Mouse (Mus musculus): Measurements from ENCODE around the gene Flrt1. TPM values are rescaled to one million over a fixed set of nuclear protein-coding genes. Genes with fewer than 3 reads are reported as not detected.
A peak's percentile ranks its signal among the peaks of the same experiment; 100 is the strongest.

Flrt1 gene
- polyA plus RNA-seq (2012; ENCODE audit: insufficient read depth, insufficient read length, low replicate concordance, missing spikeins) = not detected in 2 replicates

DNA sequence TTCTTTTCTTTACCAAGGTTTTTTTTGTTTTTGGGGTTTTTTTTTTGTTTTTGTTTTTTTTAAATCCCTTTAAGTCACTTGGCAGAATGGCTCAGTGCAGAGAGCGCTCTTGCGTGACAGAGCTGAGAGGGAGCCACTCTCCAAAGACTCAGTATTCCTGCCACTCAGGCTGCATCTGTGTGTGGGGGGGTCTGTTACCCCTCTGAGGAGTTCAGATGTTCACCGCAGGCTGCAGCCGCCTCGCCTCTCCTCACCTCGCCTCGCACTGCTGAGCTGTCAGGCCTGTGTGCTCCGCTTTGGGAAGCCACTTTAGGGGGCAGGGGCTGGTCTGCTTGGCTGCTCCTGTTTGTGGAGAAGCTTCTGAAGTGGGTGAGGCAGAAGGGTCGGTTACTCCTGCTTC lies at the start of gene Flrt1:
TSS of gene Flrt1 (minus strand) at position 186 of the 400 bp plus-strand sequence.
- Histone ChIP-seq H3K4me1 (ENCODE audit: control insufficient read depth, insufficient read depth, low read length) (peaks cover 47% of the 10 kb centered on the region), H3K4me3 (ENCODE audit: insufficient read depth, low read depth, low read length) (no peak within 1 kb of the TSS), H3K27ac (ENCODE audit: insufficient read depth, low read depth, low read length) (no peak within 1 kb of the TSS)
- 46% methylated on average over 9 of the region's 9 CpGs for WGBS
- TF ChIP-seq POLR2A (IDR thresholded peaks at IDR 0.05; ENCODE audit: insufficient read depth, low read depth, low read length) = no peak
- no peak for TF ChIP-seq CTCF (IDR thresholded peaks at IDR 0.05; ENCODE audit: insufficient read depth, low read depth, low read length)

DNA sequence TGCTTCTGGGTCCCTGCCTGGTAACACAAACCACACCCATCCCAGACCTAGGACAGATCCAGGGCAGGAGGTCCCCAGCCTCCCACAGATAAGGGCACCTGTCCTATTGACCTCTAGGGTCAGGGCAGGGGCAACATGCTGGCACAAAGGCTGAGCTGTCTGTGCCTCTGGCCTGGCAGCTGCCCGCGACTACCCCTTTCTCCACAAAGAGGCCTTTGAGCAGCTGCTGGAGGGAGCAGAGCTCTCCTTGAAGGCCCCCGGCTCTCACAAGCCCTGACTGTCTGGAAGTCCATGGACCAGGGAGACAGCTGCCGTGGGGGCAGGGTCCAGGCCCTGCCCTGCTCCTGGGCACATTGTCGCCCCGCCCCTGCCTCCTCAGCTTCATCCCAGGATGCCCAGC lies 49.7 kb upstream of the Flrt1 start:
- Histone ChIP-seq H3K4me3 (ENCODE audit: insufficient read depth, low read depth, low read length) (no peak overlapping the region), H3K4me1 (ENCODE audit: control insufficient read depth, insufficient read depth, low read length) (peaks cover 73% of the 10 kb centered on the region), H3K27ac (ENCODE audit: insufficient read depth, low read depth, low read length) (no peak overlapping the region)
- TF ChIP-seq CTCF (IDR thresholded peaks at IDR 0.05; ENCODE audit: insufficient read depth, low read depth, low read length) (no peak), POLR2A (IDR thresholded peaks at IDR 0.05; ENCODE audit: insufficient read depth, low read depth, low read length) (no peak)
- WGBS = 60% methylated on average over 6 of the region's 6 CpGs

DNA sequence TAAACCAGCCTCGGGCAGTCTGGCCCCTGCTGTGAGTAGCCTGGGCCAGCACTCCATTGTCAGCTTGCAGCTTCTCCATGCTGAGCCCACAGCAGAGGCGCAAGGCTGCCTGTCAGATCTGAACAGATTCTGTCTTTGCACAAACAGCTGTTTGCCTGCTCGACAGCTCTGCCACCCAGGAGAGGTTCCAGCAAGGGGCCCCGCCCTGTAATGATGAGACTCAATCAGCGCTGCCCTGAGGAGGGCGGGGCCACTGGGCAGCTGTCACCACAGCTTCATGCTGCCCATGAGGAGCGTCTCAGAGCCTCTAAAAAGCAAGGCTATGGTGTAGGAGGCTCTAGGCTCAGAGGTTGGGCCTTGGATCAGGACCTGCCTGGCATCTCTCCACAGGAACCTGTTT lies 47.7 kb upstream of the Flrt1 start:
- 54% methylated on average over 7 of the region's 7 CpGs for WGBS
- H3K27ac ChIP-seq (ENCODE audit: insufficient read depth, low read depth, low read length) = no peak overlapping the region
- peaks cover 84% of the 10 kb centered on the region for H3K4me1 ChIP-seq (ENCODE audit: control insufficient read depth, insufficient read depth, low read length)
- TF ChIP-seq CTCF (IDR thresholded peaks at IDR 0.05; ENCODE audit: insufficient read depth, low read depth, low read length) = no peak
- TF ChIP-seq POLR2A (IDR thresholded peaks at IDR 0.05; ENCODE audit: insufficient read depth, low read depth, low read length) = no peak
- H3K4me3 ChIP-seq (ENCODE audit: insufficient read depth, low read depth, low read length) = no peak overlapping the region

DNA sequence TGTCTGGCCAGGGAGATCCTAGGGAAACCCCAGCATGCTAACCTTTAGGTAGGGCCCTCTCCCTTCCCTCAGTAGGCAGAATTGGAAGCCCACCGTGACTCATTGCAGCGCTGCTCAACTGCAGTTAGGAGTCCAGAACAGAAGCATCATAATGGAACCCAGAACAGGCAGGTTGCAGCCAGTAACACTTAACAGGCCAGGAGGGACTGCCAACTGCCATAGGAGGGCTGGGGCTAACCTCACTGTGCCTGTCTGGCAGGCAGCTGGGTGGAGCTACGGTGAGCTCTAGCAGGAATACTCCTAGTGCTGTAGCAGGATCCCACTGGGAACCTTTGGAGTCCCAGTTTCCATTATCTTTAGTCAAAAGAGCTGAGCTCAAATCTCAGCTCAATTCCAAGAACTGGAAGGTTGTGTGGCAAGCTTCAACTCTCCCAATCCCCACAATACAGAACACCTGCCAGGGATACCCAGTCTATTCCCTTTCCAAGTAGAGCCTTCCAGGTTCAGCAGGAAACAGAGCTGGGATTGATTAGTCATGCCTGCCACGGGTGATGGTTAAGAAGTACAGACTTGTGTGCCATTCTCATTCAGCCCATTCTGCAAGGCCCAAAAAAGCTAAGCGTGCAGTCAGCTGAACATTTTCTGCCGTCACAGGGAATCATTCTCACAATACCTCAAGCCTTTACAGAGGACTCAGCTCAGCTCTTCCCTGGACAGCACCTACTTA lies 46.6 kb upstream of the Flrt1 start:
- WGBS = 82% methylated on average over 6 of the region's 6 CpGs
- H3K27ac ChIP-seq (ENCODE audit: insufficient read depth, low read depth, low read length) = peak overlapping the region; percentile 24; the same call in 1 of the 2 replicates
- peaks cover 84% of the 10 kb centered on the region for H3K4me1 ChIP-seq (ENCODE audit: control insufficient read depth, insufficient read depth, low read length)
- TF ChIP-seq CTCF (IDR thresholded peaks at IDR 0.05; ENCODE audit: insufficient read depth, low read depth, low read length) (no peak), POLR2A (IDR thresholded peaks at IDR 0.05; ENCODE audit: insufficient read depth, low read depth, low read length) (no peak)
- no peak overlapping the region for H3K4me3 ChIP-seq (ENCODE audit: insufficient read depth, low read depth, low read length)

DNA sequence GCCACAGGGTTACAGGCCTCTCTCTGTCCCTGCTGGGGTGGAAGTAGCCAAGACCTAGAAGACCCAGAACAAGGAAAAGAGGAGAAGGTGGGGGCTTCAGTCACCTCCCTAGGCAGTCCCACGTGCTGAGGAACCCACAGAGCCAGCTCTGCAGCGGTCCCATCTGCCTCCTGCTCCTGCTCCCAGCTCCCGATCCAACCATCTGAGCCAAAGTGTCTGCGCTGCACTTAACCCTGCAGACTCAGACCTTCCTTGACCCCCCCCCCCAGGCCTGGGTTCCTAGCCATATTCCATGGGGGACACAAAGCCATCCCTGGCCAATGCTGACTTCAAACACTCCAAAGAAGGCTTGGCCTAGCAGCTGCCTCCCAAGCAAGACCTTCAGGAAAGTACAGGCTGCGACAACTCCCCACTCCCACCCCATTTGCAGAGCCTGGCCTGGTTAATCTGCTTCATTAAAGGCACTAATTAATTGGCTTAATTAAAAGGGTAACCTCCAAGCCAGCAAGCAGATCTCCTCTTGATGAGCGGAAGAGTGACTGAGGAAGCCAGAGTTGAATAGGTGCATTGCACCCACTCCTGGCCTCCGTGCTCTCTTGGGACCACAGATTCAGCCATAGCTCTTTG lies 45.9 kb upstream of the Flrt1 start:
- no peak overlapping the region for H3K4me3 ChIP-seq (ENCODE audit: insufficient read depth, low read depth, low read length)
- peak overlapping the region; percentile 24; the same call in 1 of the 2 replicates for H3K27ac ChIP-seq (ENCODE audit: insufficient read depth, low read depth, low read length)
- 50% methylated on average over 7 of the region's 7 CpGs for WGBS
- peaks cover 81% of the 10 kb centered on the region for H3K4me1 ChIP-seq (ENCODE audit: control insufficient read depth, insufficient read depth, low read length)
- TF ChIP-seq CTCF (IDR thresholded peaks at IDR 0.05; ENCODE audit: insufficient read depth, low read depth, low read length) = no peak
- no peak for TF ChIP-seq POLR2A (IDR thresholded peaks at IDR 0.05; ENCODE audit: insufficient read depth, low read depth, low read length)

DNA sequence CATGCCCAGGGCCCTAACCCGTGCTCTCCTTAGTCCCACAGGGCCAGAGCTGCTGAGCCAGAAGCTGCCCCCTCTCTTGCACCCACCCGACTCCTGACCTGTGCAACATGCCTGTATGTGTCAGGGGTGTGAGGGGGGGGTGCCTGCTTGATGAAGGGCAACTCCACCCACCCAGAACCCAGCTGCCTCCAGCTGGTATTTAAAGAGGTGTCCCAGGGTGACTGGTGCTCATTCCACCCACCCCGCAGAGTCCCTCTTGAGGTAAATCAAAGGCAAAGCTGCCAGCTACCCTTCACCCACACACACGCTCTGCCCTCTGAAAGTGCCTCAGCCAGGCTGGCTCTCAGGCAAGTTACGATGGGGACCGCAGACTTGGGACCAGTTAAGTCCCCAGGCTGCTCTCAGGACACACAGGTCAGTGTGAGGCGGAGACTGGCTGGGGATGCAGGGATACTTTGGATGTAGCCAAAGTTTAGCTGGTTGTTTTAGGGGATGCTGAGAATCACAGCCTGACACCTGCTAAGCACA lies 43.7 kb upstream of the Flrt1 start:
- TF ChIP-seq POLR2A (IDR thresholded peaks at IDR 0.05; ENCODE audit: insufficient read depth, low read depth, low read length) = no peak
- no peak for TF ChIP-seq CTCF (IDR thresholded peaks at IDR 0.05; ENCODE audit: insufficient read depth, low read depth, low read length)
- peaks cover 75% of the 10 kb centered on the region for H3K4me1 ChIP-seq (ENCODE audit: control insufficient read depth, insufficient read depth, low read length)
- no peak overlapping the region for H3K4me3 ChIP-seq (ENCODE audit: insufficient read depth, low read depth, low read length)
- 55% methylated on average over 7 of the region's 7 CpGs for WGBS
- H3K27ac ChIP-seq (ENCODE audit: insufficient read depth, low read depth, low read length) = 0 out of 2 replicates have a peak overlapping the region, but pooled peaks have one; percentile 9

DNA sequence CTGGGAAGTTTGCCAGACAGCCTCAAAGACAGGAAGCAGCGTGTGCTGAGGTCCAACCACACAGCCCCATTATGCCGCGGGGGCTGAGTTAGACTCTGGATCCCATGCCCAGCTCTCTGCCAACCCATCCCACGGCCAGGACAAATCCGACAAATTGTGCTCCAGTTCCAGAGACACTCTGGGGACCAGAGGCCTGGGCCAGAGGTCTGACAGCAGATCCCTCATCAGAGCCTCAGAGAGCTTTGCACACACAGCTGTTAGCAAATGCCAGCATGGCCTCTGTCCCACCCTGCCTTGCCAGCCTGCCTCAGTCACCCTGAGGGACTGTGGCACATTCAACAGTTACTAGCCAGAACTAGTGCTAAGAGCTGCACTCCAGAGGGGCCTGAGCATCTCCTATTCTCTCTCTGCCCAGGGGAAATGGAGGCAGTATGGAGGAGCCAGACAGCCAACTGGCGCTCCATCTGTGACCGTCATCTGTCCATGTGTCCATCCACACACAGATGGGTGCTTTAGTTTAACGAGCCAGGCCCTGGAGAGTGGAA lies 43.1 kb upstream of the Flrt1 start:
- Histone ChIP-seq H3K4me1 (ENCODE audit: control insufficient read depth, insufficient read depth, low read length) (peaks cover 76% of the 10 kb centered on the region), H3K27ac (ENCODE audit: insufficient read depth, low read depth, low read length) (0 out of 2 replicates have a peak overlapping the region, but pooled peaks have one; percentile 9), H3K4me3 (ENCODE audit: insufficient read depth, low read depth, low read length) (no peak overlapping the region)
- TF ChIP-seq CTCF (IDR thresholded peaks at IDR 0.05; ENCODE audit: insufficient read depth, low read depth, low read length) (no peak), POLR2A (IDR thresholded peaks at IDR 0.05; ENCODE audit: insufficient read depth, low read depth, low read length) (no peak)
- 56% methylated on average over 8 of the region's 8 CpGs for WGBS

DNA sequence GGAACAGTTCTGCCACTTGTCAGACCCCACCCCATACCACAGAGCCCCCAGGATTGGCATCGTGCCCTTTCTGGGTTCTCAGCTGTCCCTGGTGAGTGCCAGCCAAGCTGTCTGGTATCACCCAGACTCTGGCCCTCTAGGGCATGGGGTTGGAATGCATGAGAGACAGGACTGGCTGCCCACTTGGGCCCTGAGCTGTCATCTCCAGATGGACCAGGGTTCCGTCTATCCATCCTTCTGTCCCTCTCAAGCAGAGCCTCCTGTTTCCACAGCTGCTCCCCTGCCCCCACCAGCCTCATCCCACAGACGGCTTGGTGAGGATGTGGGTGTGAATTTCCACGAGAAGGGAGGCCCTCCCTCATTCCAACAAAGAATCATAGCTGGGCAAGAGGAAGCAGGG lies 42.6 kb upstream of the Flrt1 start:
- Histone ChIP-seq H3K4me1 (ENCODE audit: control insufficient read depth, insufficient read depth, low read length) (peaks cover 77% of the 10 kb centered on the region), H3K4me3 (ENCODE audit: insufficient read depth, low read depth, low read length) (no peak overlapping the region), H3K27ac (ENCODE audit: insufficient read depth, low read depth, low read length) (no peak overlapping the region)
- 28% methylated on average over 4 of the region's 4 CpGs for WGBS
- TF ChIP-seq POLR2A (IDR thresholded peaks at IDR 0.05; ENCODE audit: insufficient read depth, low read depth, low read length) (no peak), CTCF (IDR thresholded peaks at IDR 0.05; ENCODE audit: insufficient read depth, low read depth, low read length) (no peak)

DNA sequence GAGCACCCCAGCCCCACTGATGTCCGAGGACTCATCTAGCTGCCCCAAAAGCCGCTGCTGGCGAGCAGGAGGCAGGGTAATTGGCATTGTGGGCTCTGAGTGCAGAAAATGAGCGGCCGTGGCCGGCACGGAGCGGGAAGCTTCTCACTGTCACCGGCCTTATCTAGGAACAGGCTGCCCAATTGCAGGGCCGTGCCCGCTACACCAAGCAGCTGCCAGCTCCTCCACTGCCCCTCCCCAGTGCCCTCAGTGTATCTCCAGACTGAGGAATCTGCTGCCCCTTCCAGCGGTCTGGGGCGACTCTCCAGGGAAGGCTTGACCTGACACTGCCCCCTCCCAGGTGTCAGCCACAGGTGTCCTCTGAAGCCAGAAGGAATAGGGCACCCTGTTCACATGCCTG lies 40.8 kb upstream of the Flrt1 start:
- no peak for TF ChIP-seq POLR2A (IDR thresholded peaks at IDR 0.05; ENCODE audit: insufficient read depth, low read depth, low read length)
- H3K27ac ChIP-seq (ENCODE audit: insufficient read depth, low read depth, low read length) = no peak overlapping the region
- WGBS = 65% methylated on average over 13 of the region's 13 CpGs
- peaks cover 77% of the 10 kb centered on the region for H3K4me1 ChIP-seq (ENCODE audit: control insufficient read depth, insufficient read depth, low read length)
- H3K4me3 ChIP-seq (ENCODE audit: insufficient read depth, low read depth, low read length) = no peak overlapping the region

Measured in olfactory bulb, adult 2 months (tissue).